Mouse (Mus musculus): Measurements from ENCODE around the gene H2afv.
A peak's percentile ranks its signal among the peaks of the same experiment; 100 is the strongest.

- no peak for TF ChIP-seq CTCF (IDR thresholded peaks at IDR 0.05; ENCODE audit: borderline replicate concordance, insufficient read depth, low read depth, low read length)
- 0 out of 2 replicates have a peak, but pooled peaks have one; percentile 17 for TF ChIP-seq POLR2A (IDR thresholded peaks at IDR 0.05; ENCODE audit: borderline replicate concordance, insufficient read depth, low read length)
Measured at GRCm38 (mm10) chr11:6406251-6407161, 37.7 kb downstream of the H2afv start.
